Mouse (Mus musculus) stomach, embryonic 16.5 days (tissue): Measurements from ENCODE around the gene Rnf25. TPM values are rescaled to one million over a fixed set of nuclear protein-coding genes. Genes with fewer than 3 reads are reported as not detected.

Experiments used
- ATAC-seq: fragments of 200-750 bp; cut with Nextera tagmentation; 2 replicates; pipeline ENCODE4 v1.8.0; 2017; ENCODE audit warnings: moderate number of reproducible peaks, moderate TSS enrichment; ENCODE audit not compliant: insufficient read depth, low FRiP score
- H3K27ac ChIP-seq: fragments of 300-500 bp; sonication (generic); 2 replicates; pipeline ENCODE4 v1.5.1; 2014; ENCODE audit warnings: low read length
- H3K27me3 ChIP-seq: fragments of 300-500 bp; sonication (generic); 2 replicates; pipeline ENCODE4 v1.6.1; 2014; ENCODE audit warnings: low read length, control low read depth, mixed read lengths; ENCODE audit not compliant: control insufficient read depth, insufficient read depth
- H3K36me3 ChIP-seq: fragments of 300-500 bp; sonication (generic); 2 replicates; pipeline ENCODE4 v1.6.1; 2014; ENCODE audit warnings: low read length; ENCODE audit not compliant: control insufficient read depth, insufficient read depth
- H3K4me1 ChIP-seq: fragments of 300-500 bp; sonication (generic); 2 replicates; pipeline ENCODE4 v1.6.1; 2014; ENCODE audit warnings: low read length, control low read depth, mixed read lengths; ENCODE audit not compliant: control insufficient read depth, insufficient read depth
- H3K4me2 ChIP-seq: fragments of 300-500 bp; sonication (generic); 2 replicates; pipeline ENCODE4 v1.6.1; 2014; ENCODE audit warnings: low read depth, low read length, mixed read lengths
- H3K4me3 ChIP-seq: fragments of 300-500 bp; sonication (generic); replicated peaks from 2 replicates; pipeline ENCODE4 v1.5.1; 2014; ENCODE audit warnings: mild to moderate bottlenecking, low read length
- H3K9ac ChIP-seq: fragments of 300-500 bp; sonication (generic); 2 replicates; pipeline ENCODE4 v1.6.1; 2014; ENCODE audit warnings: low read length
- H3K9me3 ChIP-seq: fragments of 300-500 bp; sonication (generic); replicated peaks from 2 replicates; pipeline ENCODE4 v1.6.1; 2016; ENCODE audit warnings: low read length, control low read depth; ENCODE audit not compliant: control insufficient read depth
- WGBS: fragments of 180-500 bp; shearing (Covaris S2); extraction: QIAGEN DNeasy Blood & Tissue Kit; methylation state at CpG from one replicate; pipeline ENCODE4 v1.1.7; 2014; 5-methylcytosine and 5-hydroxymethylcytosine counted together
- polyA plus RNA-seq: library from polyadenylated mRNA; unstranded; fragments of >200 nt; fragmentation: Nextera tagmentation; extraction: Ambion mirVana; gene quantifications from 2 replicates; pipeline ENCODE4 v1.2.1, GENCODE M21; 2015

The Rnf25 gene
- polyA plus RNA-seq, 1 experiment from 2014 or later = 33.2 TPM

- Histone ChIP-seq H3K4me3 (peak within 1 kb of the TSS; percentile 91), H3K27me3 (no peaks in the 10 kb centered on the region), H3K4me2 (peak within 1 kb of the TSS; percentile 97), H3K36me3 (0 out of 2 replicates have a peak, but pooled peaks cover 2% of the 10 kb centered on the region), H3K27ac (peak within 1 kb of the TSS; percentile 90), H3K4me1 (peaks cover 17% of the 10 kb centered on the region), H3K9ac (peak within 1 kb of the TSS; percentile 88), H3K9me3 (no peaks in the 10 kb centered on the region)
- ATAC-seq = peak; percentile 99
- whole genome bisulfite sequencing = under 1% methylated on average over 48 of the region's 48 CpGs
Observed at GRCm38 (mm10) chr1:74587773-74588445, 13.3 kb downstream of the Rnf25 start, which contains the start of the genes Zfp142 and Bcs1l. Gene Zfp142, minus strand, starts transcription at chr1:74588246. Gene Bcs1l, plus strand, starts transcription at chr1:74588289.

- peak overlapping the region; percentile 97 for H3K4me2 ChIP-seq
- peak overlapping the region; percentile 88 for H3K9ac ChIP-seq
- no peaks in the 10 kb centered on the region for H3K27me3 ChIP-seq
- H3K9me3 ChIP-seq = no peaks in the 10 kb centered on the region
- H3K4me1 ChIP-seq = peaks cover 17% of the 10 kb centered on the region
- WGBS = 0% methylated on average over 24 of the region's 24 CpGs
- 0 out of 2 replicates have a peak, but pooled peaks cover 2% of the 10 kb centered on the region for H3K36me3 ChIP-seq
- H3K27ac ChIP-seq = peak overlapping the region; percentile 90
- ATAC-seq = no peak
- peak overlapping the region; percentile 91 for H3K4me3 ChIP-seq
Observed at GRCm38 (mm10) chr1:74587233-74587772, 13.9 kb downstream of the Rnf25 start.

GRCm38 (mm10) chr1:74584616-74585398 lies 16.4 kb downstream of the Rnf25 start:
- no peak overlapping the region for H3K9ac ChIP-seq

GRCm38 (mm10) chr1:74582621-74583020 lies 18.6 kb downstream of the Rnf25 start:
- 82% methylated on average over 3 of the region's 3 CpGs for WGBS
- Histone ChIP-seq H3K4me3 (no peak overlapping the region), H3K4me2 (no peak overlapping the region), H3K4me1 (peaks cover 11% of the 10 kb centered on the region), H3K9ac (no peak overlapping the region), H3K27ac (no peak overlapping the region), H3K36me3 (peaks cover 9% of the 10 kb centered on the region; the same call in 1 of the 2 replicates), H3K9me3 (no peaks in the 10 kb centered on the region), H3K27me3 (no peaks in the 10 kb centered on the region)
- ATAC-seq = no peak

More at GRCm38 (mm10) chr1:74584616-74585398, 16.4 kb downstream of the Rnf25 start:
- Histone ChIP-seq H3K4me2 (no peak overlapping the region), H3K4me1 (peaks cover 17% of the 10 kb centered on the region), H3K36me3 (no peaks in the 10 kb centered on the region), H3K27me3 (no peaks in the 10 kb centered on the region), H3K4me3 (no peak overlapping the region), H3K27ac (no peak overlapping the region), H3K9me3 (no peaks in the 10 kb centered on the region)
- WGBS = 94% methylated on average over 3 of the region's 3 CpGs
- ATAC-seq = no peak

- Histone ChIP-seq H3K27ac (no peak overlapping the region), H3K9ac (no peak overlapping the region), H3K4me1 (no peaks in the 10 kb centered on the region), H3K36me3 (peaks cover 22% of the 10 kb centered on the region; the same call in 1 of the 2 replicates), H3K4me2 (no peak overlapping the region), H3K27me3 (no peaks in the 10 kb centered on the region), H3K9me3 (no peaks in the 10 kb centered on the region), H3K4me3 (no peak overlapping the region)
- WGBS = 91% methylated on average over 29 of the region's 29 CpGs
- no peak for ATAC-seq
Observed at GRCm38 (mm10) chr1:74569739-74570719, 31.2 kb downstream of the Rnf25 start.

GRCm38 (mm10) chr1:74565834-74566233 lies 35.4 kb downstream of the Rnf25 start:
- no peaks in the 10 kb centered on the region for H3K27me3 ChIP-seq
- peaks cover 20% of the 10 kb centered on the region; the same call in 1 of the 2 replicates for H3K36me3 ChIP-seq
- 89% methylated on average over 6 of the region's 6 CpGs for WGBS
- H3K9me3 ChIP-seq = no peaks in the 10 kb centered on the region
- no peak for ATAC-seq
- H3K9ac ChIP-seq = no peak overlapping the region
- H3K4me3 ChIP-seq = no peak overlapping the region
- H3K27ac ChIP-seq = no peak overlapping the region
- no peaks in the 10 kb centered on the region for H3K4me1 ChIP-seq
- H3K4me2 ChIP-seq = no peak overlapping the region

- Histone ChIP-seq H3K36me3 (no peaks in the 10 kb centered on the region), H3K27me3 (no peaks in the 10 kb centered on the region), H3K4me2 (no peak overlapping the region), H3K9me3 (no peaks in the 10 kb centered on the region), H3K4me1 (no peaks in the 10 kb centered on the region), H3K4me3 (no peak overlapping the region), H3K9ac (no peak overlapping the region), H3K27ac (no peak overlapping the region)
- WGBS = 82% methylated on average over 5 of the region's 5 CpGs
- no peak for ATAC-seq
Observed at GRCm38 (mm10) chr1:74559061-74559460, 42.1 kb downstream of the Rnf25 start.

GRCm38 (mm10) chr1:74544184-74544583 lies 57.0 kb downstream of the Rnf25 start, which contains the start of gene Usp37:
Gene Usp37, minus strand, starts transcription at chr1:74544284.
- Histone ChIP-seq H3K4me2 (no peak within 1 kb of the TSS), H3K9me3 (no peaks in the 10 kb centered on the region)

More at GRCm38 (mm10) chr1:74544184-74544583, 57.0 kb downstream of the Rnf25 start, which contains the start of gene Usp37:
- Histone ChIP-seq H3K27me3 (no peaks in the 10 kb centered on the region), H3K27ac (no peak within 1 kb of the TSS), H3K36me3 (no peaks in the 10 kb centered on the region), H3K4me3 (no peak within 1 kb of the TSS), H3K4me1 (no peaks in the 10 kb centered on the region; the same call in 1 of the 2 replicates), H3K9ac (no peak within 1 kb of the TSS)
- ATAC-seq = no peak
- 74% methylated on average over 4 of the region's 4 CpGs for WGBS
